Mouse (Mus musculus) forebrain, embryonic 14.5 days (tissue): ENCODE measurements around the gene Skp2. TPM values are rescaled to one million over a fixed set of nuclear protein-coding genes. Genes with fewer than 3 reads are reported as not detected.

Experiments
- ATAC-seq: fragments of 200-750 bp; cut with Nextera tagmentation; 2 replicates; pipeline ENCODE4 v1.8.0; 2017; ENCODE audit warnings: mild to moderate bottlenecking, moderate library complexity
- DNase-seq: peaks from one replicate; pipeline ENCODE4 v3.0.0-alpha.2; 2015; ENCODE audit warnings: low spot score
- H3K27ac ChIP-seq: fragments of 300-500 bp; sonication (generic); 2 replicates; pipeline ENCODE4 v1.5.1; 2014; ENCODE audit warnings: low read depth, mild to moderate bottlenecking, control low read depth, low read length, moderate library complexity
- H3K27me3 ChIP-seq: fragments of 300-500 bp; sonication (generic); replicated peaks from 2 replicates; pipeline ENCODE4 v1.6.1; 2014; ENCODE audit warnings: low read length, control low read depth, mixed read lengths; ENCODE audit not compliant: control insufficient read depth, insufficient read depth
- H3K36me3 ChIP-seq: fragments of 300-500 bp; sonication (generic); 2 replicates; pipeline ENCODE4 v1.6.1; 2014; ENCODE audit warnings: low read length, control low read depth; ENCODE audit not compliant: control insufficient read depth, insufficient read depth
- H3K4me1 ChIP-seq: fragments of 300-500 bp; sonication (generic); 2 replicates; pipeline ENCODE4 v1.6.1; 2014; ENCODE audit warnings: antibody characterized with exemption, low read length, control low read depth; ENCODE audit not compliant: control insufficient read depth, insufficient read depth
- H3K4me2 ChIP-seq: fragments of 300-500 bp; sonication (generic); 2 replicates; pipeline ENCODE4 v1.6.1; 2014; ENCODE audit warnings: mild to moderate bottlenecking, control low read depth, low read length
- H3K4me3 ChIP-seq: fragments of 300-500 bp; sonication (generic); 2 replicates; pipeline ENCODE4 v1.5.1; 2014; ENCODE audit warnings: low read depth, low read length, control low read depth
- H3K9ac ChIP-seq: fragments of 300-500 bp; sonication (generic); 2 replicates; pipeline ENCODE4 v1.6.1; 2014; ENCODE audit warnings: mild to moderate bottlenecking, low read length, control low read depth, moderate library complexity
- H3K9me3 ChIP-seq: fragments of 300-500 bp; sonication (generic); replicated peaks from 2 replicates; pipeline ENCODE4 v1.6.1; 2016; ENCODE audit warnings: low read length, control low read depth, mixed read lengths; ENCODE audit not compliant: control insufficient read depth
- WGBS: fragments of 180-500 bp; shearing (Covaris S2); extraction: QIAGEN DNeasy Blood & Tissue Kit; methylation state at CpG from one replicate; pipeline ENCODE4 v1.1.7; 2014; 5-methylcytosine and 5-hydroxymethylcytosine counted together
- polyA plus RNA-seq: library from polyadenylated mRNA; unstranded; fragments of >200 nt; fragmentation: Nextera tagmentation; extraction: Ambion mirVana; gene quantifications from 2 replicates; pipeline ENCODE4 v1.2.1, GENCODE M21; 2014

Gene Skp2
- polyA plus RNA-seq, 1 experiment from 2014 or later, result 55.7 TPM

- Histone ChIP-seq H3K36me3 (peaks cover 11% of the 10 kb centered on the region), H3K4me3 (no peak overlapping the region), H3K9ac (no peak overlapping the region), H3K27me3 (no peaks in the 10 kb centered on the region), H3K4me1 (no peaks in the 10 kb centered on the region), H3K9me3 (no peaks in the 10 kb centered on the region), H3K27ac (no peak overlapping the region), H3K4me2 (no peak overlapping the region)
- ATAC-seq (no peak), DNase-seq (no peak)
- 71% methylated on average over 5 of the region's 5 CpGs for WGBS
These were observed 67.8 kb downstream of the Skp2 start for GRCm38 (mm10) chr15:9087421-9087820.

GRCm38 (mm10) chr15:9086813-9087212 lies 68.4 kb downstream of the Skp2 start:
- Histone ChIP-seq H3K36me3 (peaks cover 11% of the 10 kb centered on the region), H3K27me3 (no peaks in the 10 kb centered on the region), H3K9ac (no peak overlapping the region), H3K4me2 (no peak overlapping the region), H3K4me1 (no peaks in the 10 kb centered on the region), H3K27ac (no peak overlapping the region), H3K9me3 (no peaks in the 10 kb centered on the region), H3K4me3 (no peak overlapping the region)
- no peak for ATAC-seq
- WGBS, result 51% methylated on average over 11 of the region's 11 CpGs
- no peak for DNase-seq

- H3K9ac ChIP-seq, result no peak overlapping the region
- 92% methylated on average over 9 of the region's 9 CpGs for WGBS
- peaks cover 11% of the 10 kb centered on the region for H3K36me3 ChIP-seq
- no peaks in the 10 kb centered on the region for H3K9me3 ChIP-seq
- DNase-seq (no peak), ATAC-seq (no peak)
- H3K4me1 ChIP-seq, result no peaks in the 10 kb centered on the region; the same call in 1 of the 2 replicates
- H3K27me3 ChIP-seq, result no peaks in the 10 kb centered on the region
- no peak overlapping the region for H3K4me2 ChIP-seq
- H3K27ac ChIP-seq, result no peak overlapping the region
- no peak overlapping the region for H3K4me3 ChIP-seq
These were observed 72.5 kb downstream of the Skp2 start for GRCm38 (mm10) chr15:9082753-9083152.

GRCm38 (mm10) chr15:9081294-9081693 lies 73.9 kb downstream of the Skp2 start:
- 82% methylated on average over 3 of the region's 3 CpGs for WGBS
- no peak overlapping the region for H3K4me3 ChIP-seq
- no peaks in the 10 kb centered on the region for H3K9me3 ChIP-seq
- H3K9ac ChIP-seq, result no peak overlapping the region
- H3K4me1 ChIP-seq, result no peaks in the 10 kb centered on the region; the same call in 1 of the 2 replicates
- H3K4me2 ChIP-seq, result no peak overlapping the region
- H3K27me3 ChIP-seq, result no peaks in the 10 kb centered on the region
- no peak for ATAC-seq
- no peak overlapping the region for H3K27ac ChIP-seq
- peaks cover 4% of the 10 kb centered on the region; the same call in 1 of the 2 replicates for H3K36me3 ChIP-seq
- no peak for DNase-seq

GRCm38 (mm10) chr15:9080206-9080605 lies 75.0 kb downstream of the Skp2 start:
- no peak for DNase-seq
- Histone ChIP-seq H3K9ac (no peak overlapping the region), H3K27ac (no peak overlapping the region), H3K4me1 (no peaks in the 10 kb centered on the region; the same call in 1 of the 2 replicates), H3K27me3 (no peaks in the 10 kb centered on the region), H3K9me3 (no peaks in the 10 kb centered on the region), H3K36me3 (peaks cover 4% of the 10 kb centered on the region; the same call in 1 of the 2 replicates), H3K4me3 (no peak overlapping the region), H3K4me2 (no peak overlapping the region)
- ATAC-seq, result no peak
- WGBS, result 73% methylated on average over 4 of the region's 4 CpGs

GRCm38 (mm10) chr15:9079626-9080025 lies 75.6 kb downstream of the Skp2 start:
- WGBS, result 60% methylated on average over 5 of the region's 5 CpGs
- Histone ChIP-seq H3K4me2 (no peak overlapping the region), H3K4me3 (no peak overlapping the region), H3K9me3 (no peaks in the 10 kb centered on the region), H3K36me3 (0 out of 2 replicates have a peak, but pooled peaks cover 2% of the 10 kb centered on the region), H3K4me1 (no peaks in the 10 kb centered on the region; the same call in 1 of the 2 replicates), H3K9ac (no peak overlapping the region), H3K27me3 (no peaks in the 10 kb centered on the region), H3K27ac (no peak overlapping the region)
- no peak for DNase-seq
- no peak for ATAC-seq

GRCm38 (mm10) chr15:9078481-9079300 lies 76.5 kb downstream of the Skp2 start:
- ATAC-seq, result no peak
- H3K27ac ChIP-seq, result no peak overlapping the region
- no peaks in the 10 kb centered on the region; the same call in 1 of the 2 replicates for H3K4me1 ChIP-seq
- H3K4me3 ChIP-seq, result no peak overlapping the region
- H3K36me3 ChIP-seq, result no peaks in the 10 kb centered on the region
- no peak for DNase-seq
- no peak overlapping the region for H3K4me2 ChIP-seq
- H3K27me3 ChIP-seq, result no peaks in the 10 kb centered on the region
- H3K9me3 ChIP-seq, result no peaks in the 10 kb centered on the region
- WGBS, result 83% methylated on average over 12 of the region's 12 CpGs
- H3K9ac ChIP-seq, result no peak overlapping the region

- Histone ChIP-seq H3K4me1 (peaks cover 4% of the 10 kb centered on the region), H3K4me3 (no peak overlapping the region), H3K36me3 (no peaks in the 10 kb centered on the region), H3K9ac (no peak overlapping the region), H3K27me3 (no peaks in the 10 kb centered on the region), H3K27ac (no peak overlapping the region), H3K4me2 (no peak overlapping the region), H3K9me3 (no peaks in the 10 kb centered on the region)
- DNase-seq, result no peak
- WGBS, result 76% methylated on average over 14 of the region's 14 CpGs
- no peak for ATAC-seq
These were observed 79.5 kb downstream of the Skp2 start for GRCm38 (mm10) chr15:9075608-9076200.

- 23% methylated on average over 4 of the region's 4 CpGs for WGBS
- Histone ChIP-seq H3K9ac (no peak overlapping the region), H3K36me3 (no peaks in the 10 kb centered on the region), H3K27me3 (no peaks in the 10 kb centered on the region), H3K4me2 (no peak overlapping the region), H3K27ac (no peak overlapping the region), H3K9me3 (no peaks in the 10 kb centered on the region), H3K4me1 (peaks cover 4% of the 10 kb centered on the region), H3K4me3 (no peak overlapping the region)
- ATAC-seq, result no peak
- DNase-seq, result no peak
These were observed 80.6 kb downstream of the Skp2 start for GRCm38 (mm10) chr15:9074671-9075070.
